Mouse (Mus musculus): ENCODE data around the gene Gm266. TPM values are rescaled to one million over a fixed set of nuclear protein-coding genes. Genes with fewer than 3 reads are reported as not detected.

The Gm266 gene
- polyA plus RNA-seq, 1 experiment from 2014 or later: 123 TPM

DNA sequence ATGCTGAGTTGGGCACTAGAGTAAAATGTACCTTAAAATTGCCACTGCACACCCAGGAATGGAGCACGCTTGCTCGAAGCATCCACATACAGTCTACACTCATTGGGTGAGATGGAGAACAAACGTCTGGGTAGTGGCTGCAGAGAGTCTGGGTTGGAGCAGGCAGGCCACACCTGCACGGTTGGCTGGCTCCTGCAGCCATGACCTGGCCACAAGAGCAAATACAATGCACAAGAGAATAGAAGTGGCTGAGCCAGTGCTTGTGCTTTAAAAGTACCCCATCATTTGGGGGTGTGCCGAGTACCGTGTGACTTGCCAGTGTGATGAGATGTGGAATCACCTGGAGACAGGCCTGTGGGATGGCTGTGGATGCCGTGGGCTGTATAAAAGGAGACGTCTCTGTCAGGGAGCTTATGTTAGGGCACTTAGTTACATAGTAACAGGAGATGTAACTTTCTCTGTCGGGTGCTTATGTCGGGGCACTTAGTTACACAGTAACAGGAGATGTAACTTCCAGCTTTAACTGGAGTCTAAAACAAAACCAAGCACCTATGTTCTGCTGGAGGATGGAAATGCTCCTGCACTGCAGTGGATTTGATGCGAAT, 3.7 kb upstream of the Gm266 start:
- H3K36me3 ChIP-seq (ENCODE audit: control insufficient read depth, insufficient read depth, low read length): no peaks in the 10 kb centered on the region
- H3K27me3 ChIP-seq (ENCODE audit: control insufficient read depth, insufficient read depth, low read length): peaks cover 13% of the 10 kb centered on the region; the same call in 1 of the 2 replicates
- H3K9me3 ChIP-seq (ENCODE audit: control insufficient read depth, low read length): peaks cover 2% of the 10 kb centered on the region; the same call in 1 of the 2 replicates
- ATAC-seq (ENCODE audit: low FRiP score, low TSS enrichment): peak; percentile 26; the same call in 1 of the 2 replicates
- H3K9ac ChIP-seq (ENCODE audit: low read depth, low read length): no peak overlapping the region
- WGBS: 43% methylated on average over 11 of the region's 11 CpGs
- peak overlapping the region; percentile 69; the same call in 1 of the 2 replicates for H3K27ac ChIP-seq (ENCODE audit: low read depth, low read length)
- H3K4me2 ChIP-seq (replicated peaks; ENCODE audit: low read depth, low read length): no peak overlapping the region
- H3K4me1 ChIP-seq (ENCODE audit: control insufficient read depth, insufficient read depth, low read length): peaks cover 33% of the 10 kb centered on the region
- no peak overlapping the region for H3K4me3 ChIP-seq (ENCODE audit: low read length)

DNA sequence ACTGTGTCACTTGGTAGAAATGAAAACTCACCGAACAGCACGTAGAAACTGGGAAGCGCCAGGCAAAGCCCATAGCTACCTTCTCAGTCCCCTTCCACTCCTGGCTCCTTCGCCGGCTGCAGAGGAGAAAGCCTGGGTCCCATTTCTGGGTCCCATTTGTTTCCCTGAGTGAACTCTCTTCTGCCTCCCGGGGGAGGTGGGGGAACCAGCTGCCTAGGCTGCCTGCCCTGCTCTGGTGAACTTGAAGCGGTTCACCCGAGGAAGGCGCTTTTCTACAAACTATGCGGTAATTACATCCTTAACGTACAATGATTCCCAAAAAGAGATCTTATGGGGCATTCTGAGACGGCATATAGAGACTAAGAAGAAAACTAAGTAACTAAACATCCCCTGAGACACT, 832 bp upstream of the Gm266 start:
- H3K9me3 ChIP-seq (ENCODE audit: control insufficient read depth, low read length): no peaks in the 10 kb centered on the region
- WGBS: 2% methylated on average over 12 of the region's 12 CpGs
- peak overlapping the region; percentile 88; the same call in 1 of the 2 replicates for H3K9ac ChIP-seq (ENCODE audit: low read depth, low read length)
- ATAC-seq (ENCODE audit: low FRiP score, low TSS enrichment): no peak
- H3K4me3 ChIP-seq (ENCODE audit: low read length): peak overlapping the region; percentile 60
- H3K4me1 ChIP-seq (ENCODE audit: control insufficient read depth, insufficient read depth, low read length): peaks cover 37% of the 10 kb centered on the region
- H3K4me2 ChIP-seq (replicated peaks; ENCODE audit: low read depth, low read length): peak overlapping the region; percentile 92
- peaks cover 13% of the 10 kb centered on the region; the same call in 1 of the 2 replicates for H3K27me3 ChIP-seq (ENCODE audit: control insufficient read depth, insufficient read depth, low read length)
- H3K27ac ChIP-seq (ENCODE audit: low read depth, low read length): peak overlapping the region; percentile 98
- H3K36me3 ChIP-seq (ENCODE audit: control insufficient read depth, insufficient read depth, low read length): no peaks in the 10 kb centered on the region

DNA sequence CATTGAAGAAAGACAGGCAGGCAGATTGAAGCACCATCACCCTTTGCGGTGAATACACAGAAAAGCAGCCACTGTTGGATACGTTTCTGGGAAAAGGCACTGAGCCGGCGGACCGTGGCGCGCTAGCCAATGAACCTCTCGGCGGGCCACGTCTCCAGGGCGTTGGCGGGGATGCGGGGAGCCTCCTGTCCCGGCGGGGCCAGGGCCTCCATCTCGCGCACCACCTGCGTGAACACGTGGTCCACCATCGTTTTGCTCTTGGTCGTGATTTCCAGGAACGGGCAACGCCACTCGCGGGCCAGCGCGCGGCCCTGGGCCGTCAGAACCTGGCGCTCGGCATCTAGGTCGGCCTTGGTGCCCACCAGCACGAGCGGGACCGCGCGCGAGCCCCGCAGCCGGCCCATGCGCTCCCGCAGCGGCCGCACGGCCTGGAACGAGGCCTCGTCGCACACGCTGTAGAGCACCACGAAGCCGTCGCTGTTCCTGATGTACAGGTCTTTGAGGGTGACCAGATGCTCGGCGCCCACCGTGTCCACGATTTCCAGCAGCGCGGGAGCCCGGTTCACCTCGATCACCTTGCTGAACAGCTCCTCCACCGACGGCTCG, 474 bp downstream of the Gm266 start:
- no peaks in the 10 kb centered on the region for H3K36me3 ChIP-seq (ENCODE audit: control insufficient read depth, insufficient read depth, low read length)
- peaks cover 13% of the 10 kb centered on the region; the same call in 1 of the 2 replicates for H3K27me3 ChIP-seq (ENCODE audit: control insufficient read depth, insufficient read depth, low read length)
- H3K9ac ChIP-seq (ENCODE audit: low read depth, low read length): peak overlapping the region; percentile 88
- peak overlapping the region; percentile 98 for H3K27ac ChIP-seq (ENCODE audit: low read depth, low read length)
- peak overlapping the region; percentile 92 for H3K4me2 ChIP-seq (replicated peaks; ENCODE audit: low read depth, low read length)
- H3K9me3 ChIP-seq (ENCODE audit: control insufficient read depth, low read length): no peaks in the 10 kb centered on the region
- peaks cover 37% of the 10 kb centered on the region for H3K4me1 ChIP-seq (ENCODE audit: control insufficient read depth, insufficient read depth, low read length)
- ATAC-seq (ENCODE audit: low FRiP score, low TSS enrichment): peak; percentile 8
- H3K4me3 ChIP-seq (ENCODE audit: low read length): peak overlapping the region; percentile 60
- under 1% methylated on average over 63 of the region's 63 CpGs for WGBS

DNA sequence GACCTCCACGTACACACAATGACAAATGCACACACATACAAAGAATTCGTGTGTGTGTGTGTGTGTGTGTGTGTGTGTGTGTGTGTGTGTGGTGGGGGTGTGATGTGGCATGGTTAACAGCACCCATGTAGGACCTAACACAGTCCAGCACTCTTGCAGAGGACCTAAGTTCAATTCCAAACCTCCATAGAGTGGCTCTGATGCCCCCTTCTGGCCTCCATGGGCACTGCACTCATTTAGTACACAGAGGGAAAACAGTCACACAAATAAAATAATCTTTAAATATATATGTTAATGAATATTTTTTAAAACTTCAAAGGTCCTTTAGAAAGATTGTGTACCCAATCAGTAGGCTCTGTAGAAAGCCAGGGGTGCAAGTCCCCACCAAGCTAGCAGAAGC, 5.7 kb downstream of the Gm266 start:
- Histone ChIP-seq H3K4me2 (replicated peaks; ENCODE audit: low read depth, low read length) (no peak overlapping the region), H3K4me1 (ENCODE audit: control insufficient read depth, insufficient read depth, low read length) (peaks cover 11% of the 10 kb centered on the region), H3K27ac (ENCODE audit: low read depth, low read length) (no peak overlapping the region), H3K36me3 (ENCODE audit: control insufficient read depth, insufficient read depth, low read length) (no peaks in the 10 kb centered on the region), H3K9ac (ENCODE audit: low read depth, low read length) (no peak overlapping the region), H3K4me3 (ENCODE audit: low read length) (no peak overlapping the region), H3K27me3 (ENCODE audit: control insufficient read depth, insufficient read depth, low read length) (no peaks in the 10 kb centered on the region), H3K9me3 (ENCODE audit: control insufficient read depth, low read length) (peaks cover 2% of the 10 kb centered on the region; the same call in 1 of the 2 replicates)
- 72% methylated on average over 2 of the region's 2 CpGs for WGBS
- ATAC-seq (ENCODE audit: low FRiP score, low TSS enrichment): no peak

DNA sequence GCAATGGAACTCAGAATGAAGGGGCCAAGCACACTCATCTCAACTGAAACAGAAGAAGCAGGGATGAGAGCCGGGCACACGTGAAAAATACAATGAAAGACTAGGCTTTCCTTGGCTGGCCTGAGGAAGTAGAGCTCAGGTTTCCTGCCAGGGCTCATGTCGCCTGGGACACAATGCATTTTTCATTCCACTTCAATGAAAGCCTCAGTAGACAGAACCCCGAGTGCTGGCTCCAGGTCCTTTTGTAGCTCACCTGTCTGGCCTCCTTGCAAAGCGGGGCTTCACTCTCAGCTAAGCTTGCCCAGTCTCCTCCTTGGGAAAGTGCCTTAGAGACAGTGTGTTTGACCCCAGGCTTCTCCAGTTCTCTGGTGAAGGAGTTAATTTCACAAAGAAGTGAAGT, 6.7 kb downstream of the Gm266 start:
- no peaks in the 10 kb centered on the region for H3K27me3 ChIP-seq (ENCODE audit: control insufficient read depth, insufficient read depth, low read length)

DNA sequence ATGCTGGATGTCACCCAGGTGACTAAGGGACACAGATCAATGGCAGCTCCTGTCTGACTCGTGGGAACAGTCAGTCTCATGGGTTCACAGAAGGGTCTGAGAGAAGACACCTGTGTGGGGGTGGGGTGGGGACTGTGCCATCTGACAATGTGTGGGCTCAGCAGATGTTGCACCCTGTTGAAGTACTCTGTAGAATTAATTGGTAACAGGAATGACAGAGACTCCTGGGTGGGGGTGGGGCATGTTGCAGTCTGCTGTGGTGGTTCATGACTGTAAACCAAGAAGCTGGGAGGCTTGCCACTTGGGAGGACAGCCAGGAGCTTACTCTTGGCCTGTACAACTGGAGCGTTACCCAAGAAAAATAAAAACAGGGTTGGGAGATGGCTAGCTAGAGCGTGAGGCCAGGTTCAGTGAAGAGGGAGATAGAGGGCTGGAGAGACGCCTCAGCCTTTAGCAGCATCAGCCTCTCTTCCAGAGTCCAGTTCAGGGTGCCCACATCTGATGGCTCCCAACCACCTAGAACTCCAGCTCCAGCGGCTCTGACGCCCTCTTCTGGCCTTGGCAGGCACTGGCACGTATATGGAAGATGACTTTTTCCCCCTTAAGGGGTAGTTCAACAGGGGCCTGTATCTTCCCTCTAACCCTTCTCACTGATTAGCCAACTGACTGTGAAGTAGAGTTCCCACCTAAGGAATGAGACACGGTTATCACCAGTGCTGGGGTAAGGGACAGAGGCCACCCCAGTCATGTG, 10.6 kb downstream of the Gm266 start:
- Histone ChIP-seq H3K9ac (ENCODE audit: low read depth, low read length) (no peak overlapping the region), H3K4me2 (replicated peaks; ENCODE audit: low read depth, low read length) (no peak overlapping the region), H3K4me3 (ENCODE audit: low read length) (no peak overlapping the region), H3K4me1 (ENCODE audit: control insufficient read depth, insufficient read depth, low read length) (peaks cover 12% of the 10 kb centered on the region; the same call in 1 of the 2 replicates), H3K27ac (ENCODE audit: low read depth, low read length) (peak overlapping the region; percentile 55; the same call in 1 of the 2 replicates), H3K9me3 (ENCODE audit: control insufficient read depth, low read length) (peaks cover 2% of the 10 kb centered on the region; the same call in 1 of the 2 replicates), H3K36me3 (ENCODE audit: control insufficient read depth, insufficient read depth, low read length) (no peaks in the 10 kb centered on the region), H3K27me3 (ENCODE audit: control insufficient read depth, insufficient read depth, low read length) (no peaks in the 10 kb centered on the region)
- WGBS: 39% methylated on average over 8 of the region's 8 CpGs
- peak; percentile 82 for ATAC-seq (ENCODE audit: low FRiP score, low TSS enrichment)

More for the DNA sequence above, 6.7 kb downstream of the Gm266 start:
- Histone ChIP-seq H3K27ac (ENCODE audit: low read depth, low read length) (no peak overlapping the region), H3K4me2 (replicated peaks; ENCODE audit: low read depth, low read length) (no peak overlapping the region), H3K4me1 (ENCODE audit: control insufficient read depth, insufficient read depth, low read length) (peaks cover 12% of the 10 kb centered on the region; the same call in 1 of the 2 replicates), H3K36me3 (ENCODE audit: control insufficient read depth, insufficient read depth, low read length) (no peaks in the 10 kb centered on the region), H3K9ac (ENCODE audit: low read depth, low read length) (no peak overlapping the region), H3K4me3 (ENCODE audit: low read length) (no peak overlapping the region), H3K9me3 (ENCODE audit: control insufficient read depth, low read length) (peaks cover 2% of the 10 kb centered on the region; the same call in 1 of the 2 replicates)
- 32% methylated on average over 5 of the region's 5 CpGs for WGBS
- no peak for ATAC-seq (ENCODE audit: low FRiP score, low TSS enrichment)

- Histone ChIP-seq H3K27me3 (ENCODE audit: control insufficient read depth, insufficient read depth, low read length) (no peaks in the 10 kb centered on the region), H3K27ac (ENCODE audit: low read depth, low read length) (0 out of 2 replicates have a peak overlapping the region, but pooled peaks have one; percentile 17), H3K36me3 (ENCODE audit: control insufficient read depth, insufficient read depth, low read length) (no peaks in the 10 kb centered on the region), H3K4me1 (ENCODE audit: control insufficient read depth, insufficient read depth, low read length) (peaks cover 10% of the 10 kb centered on the region; the same call in 1 of the 2 replicates), H3K9ac (ENCODE audit: low read depth, low read length) (no peak overlapping the region), H3K4me3 (ENCODE audit: low read length) (no peak overlapping the region), H3K9me3 (ENCODE audit: control insufficient read depth, low read length) (peaks cover 2% of the 10 kb centered on the region; the same call in 1 of the 2 replicates), H3K4me2 (replicated peaks; ENCODE audit: low read depth, low read length) (no peak overlapping the region)
- WGBS: 95% methylated on average over 3 of the region's 3 CpGs
- ATAC-seq (ENCODE audit: low FRiP score, low TSS enrichment): no peak
Measured at GRCm38 (mm10) chr12:111474384-111474783, 11.2 kb downstream of the Gm266 start.

DNA sequence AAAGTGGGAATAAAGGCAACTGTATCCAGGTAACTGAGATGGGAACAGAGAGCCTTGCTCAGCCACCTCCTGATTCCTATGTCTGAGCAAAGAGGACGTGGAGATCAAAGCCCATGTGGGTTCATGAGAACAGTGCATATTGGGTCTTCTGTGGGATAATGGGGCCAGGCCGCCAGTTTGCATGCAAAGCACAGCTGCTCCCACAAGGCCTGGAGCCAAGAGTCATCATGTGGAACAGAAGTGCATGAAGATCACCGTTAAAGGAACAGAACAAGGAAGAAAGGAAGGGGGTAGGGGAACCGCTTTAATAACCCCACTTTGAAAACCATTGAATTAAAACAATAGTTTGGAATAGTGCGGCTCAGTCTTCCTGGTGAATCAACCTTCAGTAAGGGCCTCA, 12.7 kb downstream of the Gm266 start:
- H3K27ac ChIP-seq (ENCODE audit: low read depth, low read length): no peak overlapping the region
- peaks cover 2% of the 10 kb centered on the region; the same call in 1 of the 2 replicates for H3K9me3 ChIP-seq (ENCODE audit: control insufficient read depth, low read length)
- H3K36me3 ChIP-seq (ENCODE audit: control insufficient read depth, insufficient read depth, low read length): no peaks in the 10 kb centered on the region
- H3K27me3 ChIP-seq (ENCODE audit: control insufficient read depth, insufficient read depth, low read length): 0 out of 2 replicates have a peak, but pooled peaks cover 3% of the 10 kb centered on the region
- H3K9ac ChIP-seq (ENCODE audit: low read depth, low read length): no peak overlapping the region
- 58% methylated on average over 5 of the region's 5 CpGs for WGBS
- no peak overlapping the region for H3K4me3 ChIP-seq (ENCODE audit: low read length)
- no peak for ATAC-seq (ENCODE audit: low FRiP score, low TSS enrichment)
- H3K4me2 ChIP-seq (replicated peaks; ENCODE audit: low read depth, low read length): no peak overlapping the region
- 0 out of 2 replicates have a peak, but pooled peaks cover 6% of the 10 kb centered on the region for H3K4me1 ChIP-seq (ENCODE audit: control insufficient read depth, insufficient read depth, low read length)

Data from kidney, embryonic 14.5 days (tissue).